Mouse (Mus musculus): Measurements from ENCODE around the gene Col26a1.

GRCm38 (mm10) chr5:136782600-136782999 is 100.4 kb downstream of the Col26a1 start:
- no peak for TF ChIP-seq FLI1 (IDR thresholded peaks at IDR 0.05; ENCODE audit: low read length)
- no peak for TF ChIP-seq GATA1 (IDR thresholded peaks at IDR 0.05; ENCODE audit: borderline replicate concordance, low read length)

Measured in megakaryocyte, embryonic 14.5 days (primary cell).